Mouse (Mus musculus): ENCODE results near the gene Pgrmc1. TPM values are rescaled to one million over a fixed set of nuclear protein-coding genes. Genes with fewer than 3 reads are reported as not detected.
A peak's percentile ranks its signal among the peaks of the same experiment; 100 is the strongest.
"Not testable (repeated sequence)": the region's sequence is repeated elsewhere in the genome, so short reads cannot be mapped to it uniquely, and the experiment has no call there.

The Pgrmc1 gene
- 280 and 301 TPM in 2 replicates for polyA plus RNA-seq (2014; fragmentation: Nextera tagmentation; extraction: Ambion mirVana)

- Histone ChIP-seq H3K27ac (replicated peaks; ENCODE audit: low read depth, low read length) (peak within 1 kb of the TSS; percentile 84), H3K4me3 (ENCODE audit: low read depth, low read length) (peak within 1 kb of the TSS; percentile 63), H3K9ac (ENCODE audit: low read depth, low read length) (peak within 1 kb of the TSS; percentile 85), H3K4me1 (ENCODE audit: control insufficient read depth, insufficient read depth, low read length) (no peaks in the 10 kb centered on the region; the same call in 1 of the 2 replicates), H3K36me3 (ENCODE audit: control insufficient read depth, insufficient read depth, low read length) (0 out of 2 replicates have a peak, but pooled peaks cover 4% of the 10 kb centered on the region), H3K9me3 (ENCODE audit: control insufficient read depth, low read length) (no peaks in the 10 kb centered on the region), H3K4me2 (ENCODE audit: low read depth, low read length) (peak within 1 kb of the TSS; percentile 58), H3K27me3 (replicated peaks; ENCODE audit: control insufficient read depth, insufficient read depth, low read length) (no peaks in the 10 kb centered on the region)
- DNase-seq (ENCODE audit: low spot score) (peak; percentile 89), ATAC-seq (ENCODE audit: low read depth) (peak; percentile 92)
- WGBS, result 29% methylated on average over 15 of the region's 45 CpGs
Observed at GRCm38 (mm10) chrX:36597707-36598389, at the start of gene Pgrmc1. TSS of gene Pgrmc1 (plus strand) at chrX:36598206.

GRCm38 (mm10) chrX:36548798-36549197, 49.2 kb upstream of the Pgrmc1 start:
- Histone ChIP-seq H3K4me1 (ENCODE audit: control insufficient read depth, insufficient read depth, low read length) (no peaks in the 10 kb centered on the region), H3K4me3 (ENCODE audit: low read depth, low read length) (no peak overlapping the region), H3K36me3 (ENCODE audit: control insufficient read depth, insufficient read depth, low read length) (no peaks in the 10 kb centered on the region), H3K27ac (replicated peaks; ENCODE audit: low read depth, low read length) (no peak overlapping the region), H3K9me3 (ENCODE audit: control insufficient read depth, low read length) (no peaks in the 10 kb centered on the region), H3K27me3 (replicated peaks; ENCODE audit: control insufficient read depth, insufficient read depth, low read length) (no peaks in the 10 kb centered on the region), H3K4me2 (ENCODE audit: low read depth, low read length) (no peak overlapping the region), H3K9ac (ENCODE audit: low read depth, low read length) (no peak overlapping the region)
- WGBS, result 64% methylated on average over 5 of the region's 5 CpGs
- ATAC-seq (ENCODE audit: low read depth) (no peak), DNase-seq (ENCODE audit: low spot score) (no peak)

- peak overlapping the region; percentile 11; the same call in 1 of the 2 replicates for H3K4me2 ChIP-seq (ENCODE audit: low read depth, low read length)
- peak overlapping the region; percentile 87 for H3K27ac ChIP-seq (replicated peaks; ENCODE audit: low read depth, low read length)
- ATAC-seq (ENCODE audit: low read depth) (peak; percentile 88), DNase-seq (ENCODE audit: low spot score) (peak; percentile 91)
- no peak overlapping the region for H3K4me3 ChIP-seq (ENCODE audit: low read depth, low read length)
- H3K27me3 ChIP-seq (replicated peaks; ENCODE audit: control insufficient read depth, insufficient read depth, low read length), result no peaks in the 10 kb centered on the region
- H3K9ac ChIP-seq (ENCODE audit: low read depth, low read length), result no peak overlapping the region
- WGBS, result 23% methylated on average over 5 of the region's 5 CpGs
- H3K36me3 ChIP-seq (ENCODE audit: control insufficient read depth, insufficient read depth, low read length), result no peaks in the 10 kb centered on the region
- no peaks in the 10 kb centered on the region for H3K4me1 ChIP-seq (ENCODE audit: control insufficient read depth, insufficient read depth, low read length)
- no peaks in the 10 kb centered on the region for H3K9me3 ChIP-seq (ENCODE audit: control insufficient read depth, low read length)
Observed at GRCm38 (mm10) chrX:36550906-36551305, 47.1 kb upstream of the Pgrmc1 start.

GRCm38 (mm10) chrX:36551351-36551750, 46.7 kb upstream of the Pgrmc1 start:
- H3K27me3 ChIP-seq (replicated peaks; ENCODE audit: control insufficient read depth, insufficient read depth, low read length), result no peaks in the 10 kb centered on the region
- H3K4me1 ChIP-seq (ENCODE audit: control insufficient read depth, insufficient read depth, low read length), result no peaks in the 10 kb centered on the region
- no peaks in the 10 kb centered on the region for H3K36me3 ChIP-seq (ENCODE audit: control insufficient read depth, insufficient read depth, low read length)
- WGBS, result 43% methylated on average over 6 of the region's 6 CpGs
- no peak overlapping the region for H3K4me3 ChIP-seq (ENCODE audit: low read depth, low read length)
- DNase-seq (ENCODE audit: low spot score) (peak; percentile 35), ATAC-seq (ENCODE audit: low read depth) (peak; percentile 23; the same call in 1 of the 2 replicates)
- H3K27ac ChIP-seq (replicated peaks; ENCODE audit: low read depth, low read length), result peak overlapping the region; percentile 87
- no peak overlapping the region for H3K9ac ChIP-seq (ENCODE audit: low read depth, low read length)
- peak overlapping the region; percentile 11 for H3K4me2 ChIP-seq (ENCODE audit: low read depth, low read length)
- H3K9me3 ChIP-seq (ENCODE audit: control insufficient read depth, low read length), result no peaks in the 10 kb centered on the region

- 14% methylated on average over 5 of the region's 5 CpGs for WGBS
- DNase-seq (ENCODE audit: low spot score) (peak; percentile 95), ATAC-seq (ENCODE audit: low read depth) (peak; percentile 94)
- Histone ChIP-seq H3K9me3 (ENCODE audit: control insufficient read depth, low read length) (no peaks in the 10 kb centered on the region), H3K4me1 (ENCODE audit: control insufficient read depth, insufficient read depth, low read length) (no peaks in the 10 kb centered on the region), H3K27me3 (replicated peaks; ENCODE audit: control insufficient read depth, insufficient read depth, low read length) (no peaks in the 10 kb centered on the region), H3K4me2 (ENCODE audit: low read depth, low read length) (peak overlapping the region; percentile 11), H3K9ac (ENCODE audit: low read depth, low read length) (no peak overlapping the region), H3K4me3 (ENCODE audit: low read depth, low read length) (no peak overlapping the region), H3K27ac (replicated peaks; ENCODE audit: low read depth, low read length) (peak overlapping the region; percentile 87), H3K36me3 (ENCODE audit: control insufficient read depth, insufficient read depth, low read length) (no peaks in the 10 kb centered on the region)
Observed at GRCm38 (mm10) chrX:36552055-36552587, 45.9 kb upstream of the Pgrmc1 start.

- H3K4me2 ChIP-seq (ENCODE audit: low read depth, low read length), result no peak overlapping the region
- no peak overlapping the region for H3K4me3 ChIP-seq (ENCODE audit: low read depth, low read length)
- ATAC-seq (ENCODE audit: low read depth), result no peak
- H3K9me3 ChIP-seq (ENCODE audit: control insufficient read depth, low read length), result no peaks in the 10 kb centered on the region
- H3K4me1 ChIP-seq (ENCODE audit: control insufficient read depth, insufficient read depth, low read length), result no peaks in the 10 kb centered on the region
- no peak for DNase-seq (ENCODE audit: low spot score)
- no peak overlapping the region for H3K27ac ChIP-seq (replicated peaks; ENCODE audit: low read depth, low read length)
- H3K9ac ChIP-seq (ENCODE audit: low read depth, low read length), result no peak overlapping the region
- no peaks in the 10 kb centered on the region for H3K36me3 ChIP-seq (ENCODE audit: control insufficient read depth, insufficient read depth, low read length)
- H3K27me3 ChIP-seq (replicated peaks; ENCODE audit: control insufficient read depth, insufficient read depth, low read length), result no peaks in the 10 kb centered on the region
- WGBS, result 72% methylated on average over 3 of the region's 3 CpGs
Observed at GRCm38 (mm10) chrX:36552715-36553114, 45.3 kb upstream of the Pgrmc1 start.

- not testable (repeated sequence) for ATAC-seq (ENCODE audit: low read depth); H3K9ac ChIP-seq (ENCODE audit: low read depth, low read length); H3K36me3 ChIP-seq (ENCODE audit: control insufficient read depth, insufficient read depth, low read length); H3K27ac ChIP-seq (replicated peaks; ENCODE audit: low read depth, low read length); H3K9me3 ChIP-seq (ENCODE audit: control insufficient read depth, low read length); H3K27me3 ChIP-seq (replicated peaks; ENCODE audit: control insufficient read depth, insufficient read depth, low read length); H3K4me1 ChIP-seq (ENCODE audit: control insufficient read depth, insufficient read depth, low read length); DNase-seq (ENCODE audit: low spot score); H3K4me2 ChIP-seq (ENCODE audit: low read depth, low read length); H3K4me3 ChIP-seq (ENCODE audit: low read depth, low read length)
- WGBS, result 71% methylated on average over 2 of the region's 2 CpGs
Observed at GRCm38 (mm10) chrX:36555196-36555595, 42.8 kb upstream of the Pgrmc1 start.

GRCm38 (mm10) chrX:36560170-36560569, 37.8 kb upstream of the Pgrmc1 start:
- ATAC-seq (ENCODE audit: low read depth) (no peak), DNase-seq (ENCODE audit: low spot score) (no peak)
- WGBS, result 71% methylated on average over 4 of the region's 4 CpGs
- no peaks in the 10 kb centered on the region for H3K4me1 ChIP-seq (ENCODE audit: control insufficient read depth, insufficient read depth, low read length)
- H3K36me3 ChIP-seq (ENCODE audit: control insufficient read depth, insufficient read depth, low read length), result no peaks in the 10 kb centered on the region
- no peak overlapping the region for H3K4me2 ChIP-seq (ENCODE audit: low read depth, low read length)
- no peak overlapping the region for H3K4me3 ChIP-seq (ENCODE audit: low read depth, low read length)
- no peak overlapping the region for H3K9ac ChIP-seq (ENCODE audit: low read depth, low read length)
- H3K9me3 ChIP-seq (ENCODE audit: control insufficient read depth, low read length), result no peaks in the 10 kb centered on the region
- no peaks in the 10 kb centered on the region for H3K27me3 ChIP-seq (replicated peaks; ENCODE audit: control insufficient read depth, insufficient read depth, low read length)
- no peak overlapping the region for H3K27ac ChIP-seq (replicated peaks; ENCODE audit: low read depth, low read length)
